Mouse (Mus musculus): ENCODE results near the gene Spsb4. TPM values are rescaled to one million over a fixed set of nuclear protein-coding genes. Genes with fewer than 3 reads are reported as not detected.

The Spsb4 gene
- polyA plus RNA-seq, 1 experiment from 2014 or later, result 23.4 TPM

DNA sequence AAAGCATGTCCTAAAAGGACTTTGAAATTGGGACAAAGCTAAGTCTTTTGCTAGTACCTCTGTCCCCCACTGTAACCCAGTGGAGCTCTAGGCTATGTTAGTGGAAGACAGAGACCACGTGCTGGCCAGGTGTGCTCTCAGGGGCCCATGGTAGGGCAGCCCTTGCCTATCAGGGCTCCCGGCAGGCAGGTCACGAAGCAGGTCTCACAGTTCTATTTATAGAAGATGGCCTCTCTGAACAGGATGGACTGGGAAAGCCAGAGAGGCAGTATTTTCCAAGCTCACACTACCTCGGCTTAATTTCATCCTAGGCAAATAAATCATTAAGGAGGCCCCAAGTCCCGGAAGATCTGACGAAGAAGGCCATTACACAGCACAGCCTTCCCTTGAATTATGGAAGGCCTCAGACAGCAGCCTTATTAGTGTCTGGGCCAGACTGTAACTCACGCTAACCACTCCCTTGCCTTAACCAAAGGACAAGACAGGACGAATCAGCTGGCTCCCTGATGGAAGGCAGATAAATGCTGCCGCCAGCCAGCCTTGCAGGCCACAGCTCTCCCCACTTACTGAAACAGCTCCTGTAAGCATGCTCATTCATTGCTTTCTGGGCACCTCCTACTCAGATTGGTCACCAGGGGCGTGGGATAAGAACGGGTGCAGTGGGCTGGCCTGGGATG is 31.7 kb downstream of the Spsb4 start:
- H3K9me3 ChIP-seq (ENCODE audit: control insufficient read depth), result no peaks in the 10 kb centered on the region
- peak overlapping the region; percentile 74 for H3K27ac ChIP-seq (ENCODE audit: low read depth, low read length)
- no peak overlapping the region for H3K9ac ChIP-seq (ENCODE audit: low read depth, low read length)
- no peaks in the 10 kb centered on the region for H3K36me3 ChIP-seq (ENCODE audit: control insufficient read depth, insufficient read depth)
- 19% methylated on average over 11 of the region's 11 CpGs for WGBS
- H3K27me3 ChIP-seq (replicated peaks; ENCODE audit: control insufficient read depth, insufficient read depth, low read length), result no peaks in the 10 kb centered on the region
- TF ChIP-seq CTCF (IDR thresholded peaks at IDR 0.05; ENCODE audit: low read depth), result peak; percentile 42
- peaks cover 14% of the 10 kb centered on the region for H3K4me1 ChIP-seq (replicated peaks; ENCODE audit: control insufficient read depth, insufficient read depth, low read length)
- no peak overlapping the region for H3K4me3 ChIP-seq (ENCODE audit: low read depth, low read length)
- no peak overlapping the region for H3K4me2 ChIP-seq (replicated peaks; ENCODE audit: low read depth)
- peak; percentile 90 for ATAC-seq

DNA sequence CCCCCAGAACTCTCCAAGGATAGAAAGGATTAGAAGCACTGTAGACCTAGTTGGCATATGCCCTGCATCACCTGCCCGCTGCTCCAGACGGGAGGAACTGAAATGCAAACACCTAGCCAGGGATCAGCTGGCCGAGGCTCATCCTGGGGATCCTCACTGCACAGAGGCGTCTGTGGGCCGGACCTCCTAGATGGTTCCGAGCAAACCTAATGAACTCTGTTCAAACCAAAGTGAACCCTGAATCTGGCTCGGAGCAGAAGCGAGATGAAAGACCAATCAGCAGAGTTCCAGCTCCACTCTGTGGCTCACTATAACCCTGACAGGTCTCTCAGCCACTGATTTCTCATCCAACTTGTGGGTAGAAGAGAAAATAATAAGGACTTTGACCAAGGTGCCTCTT is 34.6 kb downstream of the Spsb4 start:
- ATAC-seq, result no peak
- H3K9me3 ChIP-seq (ENCODE audit: control insufficient read depth), result no peaks in the 10 kb centered on the region
- no peak overlapping the region for H3K9ac ChIP-seq (ENCODE audit: low read depth, low read length)
- WGBS, result 82% methylated on average over 8 of the region's 8 CpGs
- H3K36me3 ChIP-seq (ENCODE audit: control insufficient read depth, insufficient read depth), result no peaks in the 10 kb centered on the region
- TF ChIP-seq CTCF (IDR thresholded peaks at IDR 0.05; ENCODE audit: low read depth), result peak; percentile 45
- no peaks in the 10 kb centered on the region for H3K27me3 ChIP-seq (replicated peaks; ENCODE audit: control insufficient read depth, insufficient read depth, low read length)
- H3K4me3 ChIP-seq (ENCODE audit: low read depth, low read length), result no peak overlapping the region
- peak overlapping the region; percentile 50; the same call in 1 of the 2 replicates for H3K27ac ChIP-seq (ENCODE audit: low read depth, low read length)
- H3K4me2 ChIP-seq (replicated peaks; ENCODE audit: low read depth), result no peak overlapping the region
- peaks cover 28% of the 10 kb centered on the region for H3K4me1 ChIP-seq (replicated peaks; ENCODE audit: control insufficient read depth, insufficient read depth, low read length)

DNA sequence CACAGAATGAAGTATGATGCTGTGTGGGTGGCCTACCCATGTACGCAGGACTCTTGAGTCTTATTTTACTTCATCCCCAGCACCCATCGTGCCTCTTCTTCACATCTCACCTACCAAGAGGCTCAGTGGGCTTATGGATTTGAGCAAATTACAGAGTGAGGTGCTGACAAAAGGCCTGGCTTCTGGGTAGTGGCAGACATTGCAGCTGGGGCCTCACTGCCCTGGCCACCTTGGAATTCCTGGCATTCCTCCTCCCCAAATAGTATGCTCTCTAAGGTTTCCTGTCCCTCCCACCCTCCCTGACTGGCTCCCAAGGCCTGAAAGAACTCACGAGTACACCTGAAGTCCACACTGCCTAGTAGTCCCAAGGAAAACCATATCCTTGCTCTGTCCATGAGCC is 35.7 kb downstream of the Spsb4 start:
- no peaks in the 10 kb centered on the region for H3K9me3 ChIP-seq (ENCODE audit: control insufficient read depth)
- no peak for TF ChIP-seq CTCF (IDR thresholded peaks at IDR 0.05; ENCODE audit: low read depth)
- no peaks in the 10 kb centered on the region for H3K27me3 ChIP-seq (replicated peaks; ENCODE audit: control insufficient read depth, insufficient read depth, low read length)
- 0 out of 2 replicates have a peak overlapping the region, but pooled peaks have one; percentile 7 for H3K27ac ChIP-seq (ENCODE audit: low read depth, low read length)
- no peak overlapping the region for H3K9ac ChIP-seq (ENCODE audit: low read depth, low read length)
- WGBS, result 64% methylated on average over 3 of the region's 3 CpGs
- H3K4me3 ChIP-seq (ENCODE audit: low read depth, low read length), result no peak overlapping the region
- no peaks in the 10 kb centered on the region for H3K36me3 ChIP-seq (ENCODE audit: control insufficient read depth, insufficient read depth)
- H3K4me2 ChIP-seq (replicated peaks; ENCODE audit: low read depth), result no peak overlapping the region
- ATAC-seq, result no peak
- H3K4me1 ChIP-seq (replicated peaks; ENCODE audit: control insufficient read depth, insufficient read depth, low read length), result peaks cover 28% of the 10 kb centered on the region

DNA sequence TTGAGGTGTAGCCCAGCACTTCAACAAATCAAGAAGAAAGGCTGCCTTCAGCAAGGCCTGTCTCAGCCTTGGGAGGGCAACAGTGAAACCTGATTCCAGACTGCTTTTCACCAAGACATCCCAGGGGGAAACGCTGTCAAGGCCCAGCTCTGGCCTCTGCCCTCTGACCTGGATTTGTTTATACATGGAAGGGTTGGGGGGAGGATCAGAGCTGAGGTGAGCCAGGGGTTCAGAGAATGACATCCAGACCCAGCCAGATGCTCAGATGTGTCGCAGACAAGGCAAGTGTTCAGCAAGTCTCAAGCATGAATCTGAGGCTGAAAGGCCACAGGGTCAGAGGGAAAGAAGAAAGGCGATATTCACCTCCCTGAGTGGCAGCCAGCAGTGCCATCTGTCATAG is 36.3 kb downstream of the Spsb4 start:
- peaks cover 23% of the 10 kb centered on the region for H3K4me1 ChIP-seq (replicated peaks; ENCODE audit: control insufficient read depth, insufficient read depth, low read length)
- TF ChIP-seq CTCF (IDR thresholded peaks at IDR 0.05; ENCODE audit: low read depth), result no peak

DNA sequence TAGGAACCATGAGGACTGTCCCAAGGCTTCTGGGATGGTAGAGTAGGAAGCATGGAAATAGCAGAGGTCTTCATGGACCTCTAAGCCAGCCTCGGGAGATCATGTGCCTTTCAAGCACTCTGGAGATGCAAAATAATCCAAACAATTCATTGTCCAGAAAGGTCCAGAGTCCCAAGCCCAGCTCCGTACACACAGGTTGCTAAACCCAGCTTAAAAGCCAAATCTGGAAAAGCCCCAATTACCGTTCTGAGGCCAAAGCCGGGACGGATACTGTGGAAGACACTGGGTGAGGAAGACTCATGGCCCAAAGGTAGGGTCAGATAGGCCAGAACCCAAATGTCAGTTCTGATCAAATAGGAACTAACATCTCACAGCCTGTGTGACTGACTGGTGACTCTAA is 36.8 kb downstream of the Spsb4 start:
- WGBS, result 85% methylated on average over 5 of the region's 5 CpGs

More for the DNA sequence above, 36.3 kb downstream of the Spsb4 start:
- Histone ChIP-seq H3K36me3 (ENCODE audit: control insufficient read depth, insufficient read depth) (no peaks in the 10 kb centered on the region), H3K4me3 (ENCODE audit: low read depth, low read length) (no peak overlapping the region), H3K9ac (ENCODE audit: low read depth, low read length) (0 out of 2 replicates have a peak overlapping the region, but pooled peaks have one; percentile 11), H3K4me2 (replicated peaks; ENCODE audit: low read depth) (no peak overlapping the region), H3K27ac (ENCODE audit: low read depth, low read length) (no peak overlapping the region), H3K9me3 (ENCODE audit: control insufficient read depth) (no peaks in the 10 kb centered on the region), H3K27me3 (replicated peaks; ENCODE audit: control insufficient read depth, insufficient read depth, low read length) (no peaks in the 10 kb centered on the region)
- ATAC-seq, result no peak
- 52% methylated on average over 3 of the region's 3 CpGs for WGBS

DNA sequence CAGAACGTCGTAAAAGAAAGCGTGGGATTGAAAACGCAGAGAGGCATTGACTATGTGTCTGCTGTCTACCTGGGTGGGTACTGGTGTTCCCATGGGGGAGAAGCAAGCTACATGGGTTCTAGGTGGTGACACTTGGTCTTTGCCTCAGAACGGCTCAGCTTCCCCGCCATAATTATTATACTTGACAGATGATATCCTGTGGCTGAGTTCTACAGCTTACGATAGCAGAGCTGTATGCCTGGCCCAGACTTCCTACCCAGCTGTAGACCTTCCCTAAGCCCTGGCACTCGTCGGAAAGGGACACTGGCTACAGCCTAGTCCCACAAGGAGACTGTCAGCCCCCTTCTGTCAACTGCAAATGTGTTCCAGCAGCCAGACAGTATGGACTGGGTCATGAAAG is 37.5 kb downstream of the Spsb4 start:
- Histone ChIP-seq H3K27ac (ENCODE audit: low read depth, low read length) (no peak overlapping the region), H3K4me2 (replicated peaks; ENCODE audit: low read depth) (no peak overlapping the region), H3K9me3 (ENCODE audit: control insufficient read depth) (no peaks in the 10 kb centered on the region), H3K4me1 (replicated peaks; ENCODE audit: control insufficient read depth, insufficient read depth, low read length) (peaks cover 18% of the 10 kb centered on the region), H3K36me3 (ENCODE audit: control insufficient read depth, insufficient read depth) (no peaks in the 10 kb centered on the region), H3K9ac (ENCODE audit: low read depth, low read length) (no peak overlapping the region), H3K4me3 (ENCODE audit: low read depth, low read length) (no peak overlapping the region), H3K27me3 (replicated peaks; ENCODE audit: control insufficient read depth, insufficient read depth, low read length) (no peaks in the 10 kb centered on the region)
- 44% methylated on average over 9 of the region's 9 CpGs for WGBS
- ATAC-seq, result no peak
- TF ChIP-seq CTCF (IDR thresholded peaks at IDR 0.05; ENCODE audit: low read depth), result no peak

More for the DNA sequence above, 36.8 kb downstream of the Spsb4 start:
- H3K27ac ChIP-seq (ENCODE audit: low read depth, low read length), result no peak overlapping the region
- peaks cover 18% of the 10 kb centered on the region for H3K4me1 ChIP-seq (replicated peaks; ENCODE audit: control insufficient read depth, insufficient read depth, low read length)
- no peak for ATAC-seq
- no peaks in the 10 kb centered on the region for H3K9me3 ChIP-seq (ENCODE audit: control insufficient read depth)
- H3K36me3 ChIP-seq (ENCODE audit: control insufficient read depth, insufficient read depth), result no peaks in the 10 kb centered on the region
- no peak overlapping the region for H3K4me3 ChIP-seq (ENCODE audit: low read depth, low read length)
- H3K27me3 ChIP-seq (replicated peaks; ENCODE audit: control insufficient read depth, insufficient read depth, low read length), result no peaks in the 10 kb centered on the region
- no peak overlapping the region for H3K9ac ChIP-seq (ENCODE audit: low read depth, low read length)
- TF ChIP-seq CTCF (IDR thresholded peaks at IDR 0.05; ENCODE audit: low read depth), result no peak
- H3K4me2 ChIP-seq (replicated peaks; ENCODE audit: low read depth), result no peak overlapping the region

Data from intestine, postnatal 0 days (tissue).